Mouse (Mus musculus) midbrain, embryonic 15.5 days (tissue): Measurements from ENCODE around the gene Lama5. TPM values are rescaled to one million over a fixed set of nuclear protein-coding genes. Genes with fewer than 3 reads are reported as not detected.
"Not testable (repeated sequence)": the region's sequence is repeated elsewhere in the genome, so short reads cannot be mapped to it uniquely, and the experiment has no call there.

Experiments used
- ATAC-seq: fragments of 200-750 bp; cut with Nextera tagmentation; replicated peaks from 2 replicates; pipeline ENCODE4 v1.8.0; 2017; ENCODE audit warnings: moderate TSS enrichment
- H3K27ac ChIP-seq: fragments of 300-500 bp; sonication (generic); 2 replicates; pipeline ENCODE4 v1.5.1; 2015; ENCODE audit warnings: mild to moderate bottlenecking, inconsistent platforms
- H3K27me3 ChIP-seq: fragments of 300-500 bp; sonication (generic); replicated peaks from 2 replicates; pipeline ENCODE4 v1.6.1; 2015; ENCODE audit warnings: inconsistent platforms
- H3K36me3 ChIP-seq: fragments of 300-500 bp; sonication (generic); replicated peaks from 2 replicates; pipeline ENCODE4 v1.6.1; 2015; ENCODE audit warnings: inconsistent platforms
- H3K4me1 ChIP-seq: fragments of 300-500 bp; sonication (generic); 2 replicates; pipeline ENCODE4 v1.6.1; 2015; ENCODE audit warnings: inconsistent platforms
- H3K4me2 ChIP-seq: fragments of 300-500 bp; sonication (generic); 2 replicates; pipeline ENCODE4 v1.6.1; 2015; ENCODE audit warnings: inconsistent platforms, mild to moderate bottlenecking, moderate library complexity
- H3K4me3 ChIP-seq: fragments of 300-500 bp; sonication (generic); 2 replicates; pipeline ENCODE4 v1.5.1; 2015; ENCODE audit warnings: mild to moderate bottlenecking, inconsistent platforms
- H3K9ac ChIP-seq: fragments of 300-500 bp; sonication (generic); 2 replicates; pipeline ENCODE4 v1.6.1; 2015; ENCODE audit warnings: mild to moderate bottlenecking, inconsistent platforms
- H3K9me3 ChIP-seq: fragments of 300-500 bp; sonication (generic); 2 replicates; pipeline ENCODE4 v1.6.1; 2016; ENCODE audit warnings: inconsistent platforms
- WGBS: fragments of 180-500 bp; shearing (Covaris S2); methylation state at CpG from one replicate; pipeline ENCODE4 v1.1.7; 2015; ENCODE audit warnings: mixed read lengths; 5-methylcytosine and 5-hydroxymethylcytosine counted together
- polyA plus RNA-seq: library from polyadenylated mRNA; unstranded; fragments of >200 nt; fragmentation: Nextera tagmentation; extraction: Ambion mirVana; gene quantifications from 2 replicates; pipeline ENCODE4 v1.2.1, GENCODE M21; 2015

The Lama5 gene
- polyA plus RNA-seq, 1 experiment from 2014 or later = 1.7 TPM

DNA sequence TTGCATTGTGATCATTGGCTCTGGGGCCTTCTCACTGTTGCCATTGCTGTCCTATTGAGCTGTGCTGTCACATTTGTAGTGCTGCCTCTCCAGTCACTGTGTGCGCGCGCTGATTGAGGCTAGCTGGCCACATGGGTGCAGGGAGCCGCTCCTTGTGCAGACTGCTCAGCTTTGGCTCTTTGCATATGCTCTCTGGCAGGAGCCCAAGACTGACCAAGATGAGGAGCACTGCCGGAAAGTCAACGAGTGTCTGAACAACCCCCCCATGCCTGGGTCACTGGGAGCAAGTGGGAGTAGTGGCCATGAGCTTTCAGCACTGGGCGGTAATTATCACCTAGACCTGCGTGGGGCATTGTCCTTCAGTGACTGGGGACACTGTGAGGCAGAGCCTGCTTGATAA lies 51.9 kb downstream of the Lama5 start:
- Histone ChIP-seq H3K4me1 (peaks cover 28% of the 10 kb centered on the region), H3K36me3 (peaks cover 26% of the 10 kb centered on the region)
- not testable (repeated sequence) for H3K9ac ChIP-seq, H3K4me2 ChIP-seq, ATAC-seq, H3K27me3 ChIP-seq, H3K27ac ChIP-seq, H3K9me3 ChIP-seq, H3K4me3 ChIP-seq
- 91% methylated on average over 8 of the region's 8 CpGs for WGBS

DNA sequence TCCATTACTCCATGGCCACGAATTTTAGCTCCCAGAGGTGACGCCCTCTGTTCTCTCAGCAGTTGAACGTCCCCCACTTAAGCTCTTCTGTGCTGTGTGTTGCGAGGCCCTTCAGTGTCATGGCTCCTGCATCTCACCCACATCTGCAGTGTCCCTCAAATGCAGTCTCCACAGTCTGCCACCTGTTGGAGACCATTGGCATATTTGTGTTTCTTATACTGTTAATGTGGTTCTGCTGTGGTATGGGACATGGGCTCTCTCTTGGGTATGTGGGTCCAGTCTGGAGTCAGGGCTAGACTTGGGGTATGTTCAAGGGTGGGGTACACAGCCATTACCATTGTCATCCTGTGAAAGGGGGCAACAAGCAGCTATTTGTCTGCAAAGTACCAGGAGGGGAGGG lies 52.5 kb downstream of the Lama5 start:
- peaks cover 28% of the 10 kb centered on the region for H3K4me1 ChIP-seq
- peak overlapping the region; percentile 92 for H3K4me3 ChIP-seq
- WGBS = 87% methylated on average over 4 of the region's 4 CpGs
- H3K27me3 ChIP-seq = no peaks in the 10 kb centered on the region
- no peak for ATAC-seq
- H3K36me3 ChIP-seq = peaks cover 26% of the 10 kb centered on the region
- 0 out of 2 replicates have a peak overlapping the region, but pooled peaks have one; percentile 77 for H3K9ac ChIP-seq
- H3K4me2 ChIP-seq = peak overlapping the region; percentile 79
- no peak overlapping the region for H3K27ac ChIP-seq
- no peaks in the 10 kb centered on the region for H3K9me3 ChIP-seq

DNA sequence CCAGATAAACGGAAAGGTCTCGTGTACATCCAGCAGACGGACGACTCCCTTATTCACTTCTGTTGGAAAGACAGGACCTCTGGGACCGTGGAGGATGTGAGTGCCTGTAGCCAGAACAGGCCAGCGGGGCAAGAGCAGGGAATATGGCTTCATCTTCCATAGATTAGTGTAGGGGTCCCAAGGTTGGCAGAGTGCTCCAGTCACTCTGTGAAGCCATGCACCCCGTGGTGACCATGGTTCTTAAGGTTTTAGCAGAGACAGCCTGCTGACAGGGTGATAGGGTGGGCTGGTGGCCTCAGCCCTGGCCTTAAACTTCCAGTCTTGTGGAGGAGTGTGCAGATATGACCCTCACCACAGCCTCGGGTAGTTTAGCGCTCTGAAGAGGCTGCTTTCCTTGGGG lies 53.5 kb downstream of the Lama5 start:
- Histone ChIP-seq H3K9ac (peak overlapping the region; percentile 77), H3K4me1 (peaks cover 28% of the 10 kb centered on the region), H3K4me2 (peak overlapping the region; percentile 79), H3K27ac (peak overlapping the region; percentile 91), H3K9me3 (no peaks in the 10 kb centered on the region), H3K36me3 (peaks cover 24% of the 10 kb centered on the region), H3K27me3 (no peaks in the 10 kb centered on the region), H3K4me3 (peak overlapping the region; percentile 92)
- ATAC-seq = no peak
- WGBS = 4% methylated on average over 9 of the region's 9 CpGs

DNA sequence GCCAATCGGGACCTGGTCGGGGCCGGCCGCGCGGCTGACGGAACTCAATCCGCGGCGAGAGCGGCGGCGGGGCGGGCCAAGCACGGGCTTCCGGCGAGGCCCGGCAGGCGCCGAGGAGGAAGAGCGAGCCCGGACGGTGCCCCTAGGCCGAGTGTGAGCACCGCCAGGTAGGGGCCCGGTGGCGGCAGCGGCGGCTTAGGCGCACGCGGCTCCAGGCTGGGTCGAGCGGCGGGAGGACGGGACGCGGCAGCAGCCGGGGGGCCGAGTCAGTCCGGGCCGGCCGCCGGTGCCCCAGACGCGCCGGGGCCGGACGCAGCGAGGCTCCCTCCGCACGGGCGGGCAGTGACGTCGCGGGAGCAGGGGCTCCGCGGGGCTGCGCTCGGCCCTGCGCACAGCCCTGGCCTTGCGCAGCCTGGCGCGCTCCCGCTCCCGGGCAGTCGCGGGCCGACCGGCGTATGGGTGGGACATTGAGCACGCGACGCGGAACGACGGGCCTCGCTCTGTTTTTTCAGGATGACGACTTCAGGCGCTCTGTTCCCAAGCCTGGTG lies 54.1 kb downstream of the Lama5 start:
- Histone ChIP-seq H3K4me3 (peak overlapping the region; percentile 92), H3K27me3 (no peaks in the 10 kb centered on the region), H3K27ac (peak overlapping the region; percentile 91), H3K4me2 (peak overlapping the region; percentile 79), H3K4me1 (peaks cover 28% of the 10 kb centered on the region), H3K36me3 (peaks cover 20% of the 10 kb centered on the region), H3K9me3 (no peaks in the 10 kb centered on the region), H3K9ac (peak overlapping the region; percentile 77)
- WGBS = under 1% methylated on average over 66 of the region's 80 CpGs
- peak; percentile 75 for ATAC-seq

DNA sequence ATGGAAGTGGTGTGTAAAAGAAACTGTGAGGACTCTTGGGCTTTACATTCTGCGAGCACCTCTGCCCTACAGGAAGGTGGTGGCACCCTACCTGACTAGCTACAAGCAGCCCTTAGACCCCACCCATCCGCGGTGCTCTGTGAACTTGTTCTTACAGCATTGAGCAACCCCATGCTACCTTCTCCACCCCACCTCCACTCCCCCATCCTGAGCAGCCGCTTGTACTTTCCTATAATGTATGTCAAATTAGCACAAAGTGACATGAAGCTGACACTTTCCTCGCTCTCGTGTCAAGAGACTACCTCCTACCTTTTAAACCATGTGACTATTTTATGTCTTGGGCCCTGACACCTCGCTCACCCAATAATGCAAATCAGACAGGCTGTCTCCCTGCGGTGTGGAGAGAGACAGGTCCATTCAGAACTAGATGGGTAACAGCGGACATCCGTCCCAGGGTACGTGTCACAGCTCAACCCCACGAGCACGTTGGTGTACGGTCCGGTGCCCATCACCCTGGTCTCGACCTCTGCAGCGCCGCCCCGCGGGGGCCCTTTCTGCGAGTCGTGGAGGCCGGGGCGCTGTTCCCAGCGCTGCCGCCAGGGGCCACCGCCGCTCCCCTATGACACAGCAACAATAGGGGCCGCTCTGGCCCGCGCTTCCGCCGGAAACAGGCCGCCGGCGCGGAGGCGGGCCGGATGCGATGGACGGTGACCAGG lies 54.7 kb downstream of the Lama5 start, which contains the start of gene Adrm1:
Gene Adrm1 (plus strand): TSS at position 680 of the 716 bp plus-strand sequence.
- WGBS = 5% methylated on average over 41 of the region's 41 CpGs
- Histone ChIP-seq H3K27ac (peak within 1 kb of the TSS; percentile 91), H3K36me3 (peaks cover 15% of the 10 kb centered on the region), H3K9ac (peak within 1 kb of the TSS; percentile 77), H3K4me3 (peak within 1 kb of the TSS; percentile 92), H3K9me3 (no peaks in the 10 kb centered on the region), H3K4me2 (peak within 1 kb of the TSS; percentile 79), H3K27me3 (no peaks in the 10 kb centered on the region), H3K4me1 (peaks cover 28% of the 10 kb centered on the region)
- peak; percentile 99 for ATAC-seq

DNA sequence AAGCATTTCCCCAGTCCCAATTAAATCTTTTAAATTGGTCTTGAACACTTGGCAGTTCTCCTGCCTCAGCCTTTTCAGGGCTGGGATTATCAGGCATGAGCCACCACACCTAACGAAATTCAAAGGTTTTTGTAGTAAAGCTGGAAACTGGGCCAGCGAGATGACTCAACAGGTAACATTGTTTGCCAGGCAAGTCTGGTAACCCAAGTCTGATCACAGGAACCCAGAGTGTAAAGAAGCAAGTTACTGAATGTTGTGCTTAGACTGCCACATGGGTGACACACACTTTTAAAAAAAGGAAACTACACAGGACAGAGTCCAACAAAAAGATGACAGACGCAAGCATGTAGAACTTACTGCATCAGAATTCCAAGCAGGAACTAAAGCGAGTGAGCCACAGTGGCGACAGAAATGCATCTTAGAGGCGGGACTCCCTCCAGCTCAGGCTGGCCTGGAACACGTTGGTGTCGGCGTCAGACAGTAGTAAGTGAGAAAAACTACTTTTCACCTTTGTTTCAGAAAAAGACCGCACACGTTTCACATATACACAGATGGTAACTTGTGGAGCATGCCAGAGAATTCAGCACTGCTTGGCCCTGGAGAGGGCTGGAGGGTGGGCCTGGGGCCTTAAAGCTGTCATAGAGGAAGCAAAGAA lies 55.4 kb downstream of the Lama5 start:
- peaks cover 10% of the 10 kb centered on the region; the same call in 1 of the 2 replicates for H3K36me3 ChIP-seq
- WGBS = 87% methylated on average over 11 of the region's 11 CpGs

DNA sequence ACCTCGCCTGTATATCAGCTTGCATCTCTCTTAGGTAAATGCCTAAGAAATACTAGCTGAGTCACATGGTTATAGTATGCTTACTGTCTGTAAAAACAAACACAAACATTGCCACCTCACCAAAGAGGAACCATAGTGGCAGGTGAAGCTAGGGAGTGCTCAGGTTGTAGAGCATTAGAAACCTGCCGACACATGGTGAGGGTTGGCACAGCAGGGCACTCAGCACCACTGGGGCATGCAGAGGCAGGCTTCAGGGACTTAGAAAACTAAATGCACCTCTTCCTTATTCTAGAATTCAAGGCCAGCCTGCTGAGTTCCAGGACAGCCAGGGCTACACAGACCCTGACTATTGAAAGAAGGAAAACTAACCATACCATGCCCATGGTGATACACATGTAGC lies 58.8 kb downstream of the Lama5 start:
- no peak overlapping the region for H3K4me3 ChIP-seq
- 90% methylated on average over 2 of the region's 2 CpGs for WGBS
- H3K36me3 ChIP-seq = peaks cover 14% of the 10 kb centered on the region; the same call in 1 of the 2 replicates
- no peaks in the 10 kb centered on the region for H3K9me3 ChIP-seq
- H3K27me3 ChIP-seq = no peaks in the 10 kb centered on the region
- peaks cover 8% of the 10 kb centered on the region for H3K4me1 ChIP-seq
- no peak overlapping the region for H3K9ac ChIP-seq
- no peak for ATAC-seq
- H3K4me2 ChIP-seq = no peak overlapping the region
- no peak overlapping the region for H3K27ac ChIP-seq

More for the DNA sequence above, 55.4 kb downstream of the Lama5 start:
- Histone ChIP-seq H3K9me3 (no peaks in the 10 kb centered on the region), H3K4me3 (0 out of 2 replicates have a peak overlapping the region, but pooled peaks have one; percentile 92), H3K4me1 (peaks cover 28% of the 10 kb centered on the region), H3K27ac (peak overlapping the region; percentile 27; the same call in 1 of the 2 replicates), H3K4me2 (peak overlapping the region; percentile 74; the same call in 1 of the 2 replicates), H3K27me3 (no peaks in the 10 kb centered on the region), H3K9ac (no peak overlapping the region)
- ATAC-seq = no peak

DNA sequence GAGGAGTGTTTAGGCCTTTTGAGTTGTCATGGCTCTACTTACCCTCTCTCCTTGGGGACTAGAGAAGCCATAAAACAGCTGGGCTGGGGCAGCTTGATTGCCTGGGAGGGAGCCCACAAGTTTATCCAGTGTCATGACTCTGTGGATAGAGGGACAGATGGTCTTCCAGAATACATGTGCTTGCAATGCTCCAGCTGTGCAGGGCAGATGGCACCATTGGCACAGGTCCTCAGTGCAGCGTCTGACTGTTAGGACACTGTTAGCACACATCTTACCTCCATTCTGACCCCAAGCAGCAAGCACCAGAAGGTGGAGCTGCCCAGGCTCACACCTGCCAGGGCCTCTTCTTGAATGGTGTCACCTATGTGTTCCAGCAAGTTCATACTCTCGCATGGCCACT lies 59.8 kb downstream of the Lama5 start:
- Histone ChIP-seq H3K27ac (no peak overlapping the region), H3K27me3 (no peaks in the 10 kb centered on the region), H3K9ac (no peak overlapping the region), H3K4me2 (no peak overlapping the region), H3K36me3 (peaks cover 19% of the 10 kb centered on the region; the same call in 1 of the 2 replicates), H3K4me3 (no peak overlapping the region), H3K4me1 (peaks cover 5% of the 10 kb centered on the region), H3K9me3 (no peaks in the 10 kb centered on the region)
- 80% methylated on average over 2 of the region's 2 CpGs for WGBS
- no peak for ATAC-seq

DNA sequence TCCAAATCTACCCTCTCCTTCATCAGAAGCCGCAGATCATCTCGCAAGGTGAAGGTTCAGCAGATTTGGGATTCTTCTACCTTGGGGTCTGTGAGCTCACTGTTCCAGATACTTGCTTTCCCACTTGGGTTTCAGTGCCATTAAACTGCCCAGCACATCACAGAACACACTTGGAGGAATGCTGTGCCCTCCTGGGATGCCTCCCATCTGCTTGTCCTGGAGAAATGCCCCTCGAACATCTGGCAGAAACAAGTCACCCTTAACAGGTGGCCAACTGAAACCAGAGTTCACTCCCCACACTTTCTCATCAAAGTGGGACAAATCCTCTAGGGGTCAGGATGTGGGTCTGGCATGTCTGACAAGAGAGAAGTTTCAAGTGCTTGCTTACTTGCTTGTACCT lies 67.0 kb downstream of the Lama5 start:
- 89% methylated on average over 3 of the region's 3 CpGs for WGBS
- no peak overlapping the region for H3K4me2 ChIP-seq
- no peak overlapping the region for H3K4me3 ChIP-seq
- no peaks in the 10 kb centered on the region for H3K9me3 ChIP-seq
- peaks cover 47% of the 10 kb centered on the region for H3K36me3 ChIP-seq
- H3K27me3 ChIP-seq = no peaks in the 10 kb centered on the region
- H3K4me1 ChIP-seq = no peaks in the 10 kb centered on the region
- H3K9ac ChIP-seq = no peak overlapping the region
- no peak for ATAC-seq
- H3K27ac ChIP-seq = no peak overlapping the region

DNA sequence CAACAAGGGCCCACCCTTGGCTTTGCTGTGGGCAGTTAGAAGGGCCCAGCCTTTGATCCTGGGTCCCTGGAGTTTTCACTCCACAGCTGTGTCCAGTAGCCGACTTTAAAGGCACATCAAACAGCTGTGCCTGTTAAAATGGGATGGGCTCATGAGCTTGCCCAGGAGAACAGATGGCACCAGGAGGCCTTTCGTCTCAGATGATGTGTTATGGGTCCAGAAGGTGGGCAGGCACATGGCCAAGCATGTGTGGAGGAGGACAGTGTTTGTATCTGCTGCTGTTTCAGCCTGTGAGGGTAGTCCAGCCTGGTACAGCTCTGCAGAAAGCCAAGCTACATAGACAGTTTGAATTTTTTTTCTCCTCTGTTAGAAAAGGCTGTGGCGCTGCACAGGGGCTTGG lies 70.9 kb downstream of the Lama5 start:
- H3K36me3 ChIP-seq = peaks cover 56% of the 10 kb centered on the region
- H3K9me3 ChIP-seq = no peaks in the 10 kb centered on the region
- no peak overlapping the region for H3K27ac ChIP-seq
- ATAC-seq = no peak
- 70% methylated on average over 3 of the region's 3 CpGs for WGBS
- H3K4me3 ChIP-seq = no peak overlapping the region
- H3K9ac ChIP-seq = no peak overlapping the region
- H3K4me2 ChIP-seq = no peak overlapping the region
- H3K4me1 ChIP-seq = no peaks in the 10 kb centered on the region
- H3K27me3 ChIP-seq = no peaks in the 10 kb centered on the region

DNA sequence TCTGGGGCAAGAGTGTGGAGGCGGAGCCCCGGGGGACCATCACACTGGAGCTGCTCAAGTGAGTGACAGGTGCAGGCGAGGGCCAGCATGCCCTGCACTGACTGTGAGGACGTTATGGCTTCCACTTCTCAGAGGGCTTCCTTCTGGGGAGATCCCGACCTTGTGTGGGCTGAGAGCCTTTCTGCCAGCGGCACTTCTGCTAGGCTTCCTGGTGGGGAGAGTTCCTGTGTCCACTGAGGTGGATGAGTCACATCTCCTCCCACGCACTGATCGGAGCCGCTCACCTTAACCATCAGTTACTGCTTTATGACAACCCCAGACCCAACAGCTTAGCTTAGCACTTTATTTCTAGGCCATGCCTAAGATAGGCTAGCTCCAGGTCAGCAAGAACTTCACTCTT lies 77.1 kb downstream of the Lama5 start:
- H3K9me3 ChIP-seq = no peaks in the 10 kb centered on the region
- H3K36me3 ChIP-seq = peaks cover 52% of the 10 kb centered on the region
- H3K4me3 ChIP-seq = no peak overlapping the region
- H3K9ac ChIP-seq = no peak overlapping the region
- H3K27me3 ChIP-seq = no peaks in the 10 kb centered on the region
- 89% methylated on average over 9 of the region's 9 CpGs for whole genome bisulfite sequencing
- no peaks in the 10 kb centered on the region for H3K4me1 ChIP-seq
- ATAC-seq = no peak
- no peak overlapping the region for H3K4me2 ChIP-seq
- no peak overlapping the region for H3K27ac ChIP-seq

DNA sequence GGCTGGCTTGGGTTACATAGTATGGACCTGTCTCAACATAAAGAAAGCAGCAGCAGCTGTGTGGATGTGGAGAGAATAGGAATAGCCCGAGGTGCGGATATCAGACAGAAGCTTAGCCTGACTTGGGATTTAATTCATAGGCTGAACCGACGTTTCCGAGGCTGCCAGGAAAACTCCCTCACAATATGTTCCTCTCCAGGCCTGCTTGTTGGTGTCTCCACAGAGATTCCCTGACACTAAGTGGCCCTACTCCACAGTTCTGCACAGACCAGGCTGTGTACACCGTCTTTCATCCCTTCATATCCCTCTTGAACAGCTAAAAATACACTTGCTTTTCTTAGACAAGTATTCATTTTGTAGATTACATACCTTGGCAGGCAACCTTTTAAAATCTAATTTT lies 78.3 kb downstream of the Lama5 start:
- H3K27ac ChIP-seq = no peak overlapping the region
- H3K4me2 ChIP-seq = no peak overlapping the region
- no peaks in the 10 kb centered on the region for H3K9me3 ChIP-seq
- H3K27me3 ChIP-seq = no peaks in the 10 kb centered on the region
- 76% methylated on average over 6 of the region's 6 CpGs for WGBS
- H3K4me3 ChIP-seq = no peak overlapping the region
- no peak overlapping the region for H3K9ac ChIP-seq
- no peaks in the 10 kb centered on the region for H3K4me1 ChIP-seq
- ATAC-seq = no peak
- peaks cover 45% of the 10 kb centered on the region for H3K36me3 ChIP-seq
